Mouse (Mus musculus): ENCODE measurements around the gene Spsb1. TPM values are rescaled to one million over a fixed set of nuclear protein-coding genes. Genes with fewer than 3 reads are reported as not detected.

Gene Spsb1
- total and polyA plus RNA-seq, 2 experiments from 2014 or later, result 6.2 to 7.3 TPM

DNA sequence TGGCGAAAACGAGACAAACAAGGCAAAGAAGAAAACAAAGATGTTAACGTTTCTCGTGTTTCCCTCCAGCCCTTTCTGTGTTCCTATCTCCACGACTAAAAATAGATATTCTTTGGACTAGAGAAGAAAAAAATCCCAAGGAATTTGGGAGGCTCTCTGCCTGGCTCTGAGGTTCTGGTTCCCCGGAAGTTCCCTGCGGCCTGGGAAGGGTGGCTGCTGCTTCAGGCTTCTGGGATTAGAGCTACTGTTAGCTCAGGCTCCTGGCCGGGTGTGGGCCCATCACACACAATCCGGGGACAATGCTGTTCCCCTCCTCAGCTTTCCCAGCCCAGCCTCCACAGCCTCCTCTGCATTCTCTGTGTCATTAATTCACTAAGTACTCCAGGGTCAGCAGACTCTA, 86.8 kb downstream of the Spsb1 start:
- no peaks in the 10 kb centered on the region for H3K36me3 ChIP-seq (ENCODE audit: insufficient read depth)
- TF ChIP-seq CTCF (IDR thresholded peaks at IDR 0.05; ENCODE audit: low read depth), result no peak

DNA sequence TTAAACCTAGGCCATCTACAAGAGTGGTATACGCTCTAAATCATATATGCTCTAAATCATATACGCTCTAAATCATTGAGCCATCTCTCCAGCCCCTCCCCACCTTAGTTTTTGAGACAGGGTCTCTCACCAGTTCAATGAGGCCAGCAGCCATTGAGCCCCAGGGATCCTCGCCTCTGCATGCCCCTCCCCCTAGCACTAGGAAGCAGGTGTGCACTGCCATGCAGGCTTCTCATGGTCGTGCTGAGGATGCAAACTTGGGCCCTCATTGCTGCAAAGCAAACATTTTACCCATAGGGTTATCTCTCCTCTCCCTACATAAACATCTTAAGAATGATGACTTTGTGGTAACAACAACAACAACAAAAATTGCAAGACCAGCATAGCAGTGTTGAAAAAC, 87.5 kb downstream of the Spsb1 start:
- ATAC-seq, result no peak
- TF ChIP-seq CTCF (IDR thresholded peaks at IDR 0.05; ENCODE audit: low read depth), result no peak

More for the DNA sequence above, 86.8 kb downstream of the Spsb1 start:
- no peak overlapping the region for H3K4me2 ChIP-seq (ENCODE audit: low read depth)
- H3K4me1 ChIP-seq (ENCODE audit: insufficient read depth), result no peaks in the 10 kb centered on the region
- H3K27me3 ChIP-seq (ENCODE audit: insufficient read depth, low read length), result no peaks in the 10 kb centered on the region
- no peak overlapping the region for H3K4me3 ChIP-seq (ENCODE audit: low read depth, low read length)
- 56% methylated on average over 9 of the region's 9 CpGs for WGBS
- H3K27ac ChIP-seq (ENCODE audit: low read depth, low read length), result no peak overlapping the region
- no peak for ATAC-seq
- H3K9me3 ChIP-seq (ENCODE audit: low read length), result no peaks in the 10 kb centered on the region
- no peak for DNase-seq
- H3K9ac ChIP-seq, result no peak overlapping the region

DNA sequence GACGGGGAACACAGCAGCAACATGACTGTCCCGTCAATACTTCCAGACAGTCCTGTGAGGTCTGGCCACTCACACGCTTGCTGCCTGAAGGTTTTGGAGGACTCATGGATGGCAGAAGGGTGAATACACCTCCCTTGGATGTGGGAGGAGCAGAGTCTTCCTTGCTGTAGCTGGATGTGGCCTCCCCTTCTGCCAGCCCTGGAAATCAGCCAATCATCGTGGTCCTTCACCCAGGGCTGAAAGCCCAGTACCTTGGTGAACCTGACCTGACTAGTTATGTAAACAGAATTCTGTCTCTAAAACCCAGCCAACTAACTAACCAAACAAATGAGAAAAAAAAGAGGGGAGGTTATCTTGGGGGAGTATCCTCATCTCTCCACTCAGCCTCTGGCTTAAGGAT, 90.4 kb downstream of the Spsb1 start:
- DNase-seq (no peak), ATAC-seq (no peak)

More for the DNA sequence above, 87.5 kb downstream of the Spsb1 start:
- Histone ChIP-seq H3K27ac (ENCODE audit: low read depth, low read length) (no peak overlapping the region), H3K9me3 (ENCODE audit: low read length) (no peaks in the 10 kb centered on the region), H3K4me1 (ENCODE audit: insufficient read depth) (no peaks in the 10 kb centered on the region), H3K4me2 (ENCODE audit: low read depth) (no peak overlapping the region), H3K27me3 (ENCODE audit: insufficient read depth, low read length) (no peaks in the 10 kb centered on the region), H3K36me3 (ENCODE audit: insufficient read depth) (no peaks in the 10 kb centered on the region), H3K9ac (no peak overlapping the region), H3K4me3 (ENCODE audit: low read depth, low read length) (no peak overlapping the region)
- 74% methylated on average over 4 of the region's 4 CpGs for WGBS
- DNase-seq, result no peak

DNA sequence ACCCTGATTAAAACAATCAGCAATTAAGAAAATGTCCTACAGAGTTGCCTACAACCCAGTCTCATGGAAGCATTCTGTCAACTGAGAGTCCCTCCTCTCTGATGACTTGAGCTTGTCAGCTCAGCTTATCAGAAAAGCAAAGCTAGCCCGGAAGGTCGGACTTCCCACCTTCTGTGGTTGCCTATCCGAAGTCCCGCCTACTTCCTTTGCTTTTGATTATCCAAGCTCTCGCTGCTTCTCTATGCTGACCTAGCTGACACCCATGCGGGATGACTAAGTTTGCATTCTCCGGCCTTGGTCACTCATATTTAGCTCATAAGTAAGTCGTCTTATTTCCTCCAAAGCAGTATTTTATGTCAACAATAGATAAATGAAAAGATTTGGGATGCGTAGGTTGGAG, 91.3 kb downstream of the Spsb1 start:
- Histone ChIP-seq H3K4me2 (ENCODE audit: low read depth) (no peak overlapping the region), H3K36me3 (ENCODE audit: insufficient read depth) (no peaks in the 10 kb centered on the region), H3K9me3 (ENCODE audit: low read length) (no peaks in the 10 kb centered on the region), H3K27ac (ENCODE audit: low read depth, low read length) (no peak overlapping the region), H3K27me3 (ENCODE audit: insufficient read depth, low read length) (no peaks in the 10 kb centered on the region), H3K4me3 (ENCODE audit: low read depth, low read length) (no peak overlapping the region), H3K9ac (no peak overlapping the region), H3K4me1 (ENCODE audit: insufficient read depth) (no peaks in the 10 kb centered on the region)
- WGBS, result 90% methylated on average over 9 of the region's 9 CpGs
- DNase-seq (no peak), ATAC-seq (no peak)
- no peak for TF ChIP-seq CTCF (IDR thresholded peaks at IDR 0.05; ENCODE audit: low read depth)

More for the DNA sequence above, 90.4 kb downstream of the Spsb1 start:
- H3K4me1 ChIP-seq (ENCODE audit: insufficient read depth), result no peaks in the 10 kb centered on the region
- WGBS, result 77% methylated on average over 4 of the region's 4 CpGs
- no peak overlapping the region for H3K4me2 ChIP-seq (ENCODE audit: low read depth)
- no peak overlapping the region for H3K9ac ChIP-seq
- H3K27me3 ChIP-seq (ENCODE audit: insufficient read depth, low read length), result no peaks in the 10 kb centered on the region
- no peaks in the 10 kb centered on the region for H3K9me3 ChIP-seq (ENCODE audit: low read length)
- no peaks in the 10 kb centered on the region for H3K36me3 ChIP-seq (ENCODE audit: insufficient read depth)
- TF ChIP-seq CTCF (IDR thresholded peaks at IDR 0.05; ENCODE audit: low read depth), result no peak
- H3K27ac ChIP-seq (ENCODE audit: low read depth, low read length), result no peak overlapping the region
- H3K4me3 ChIP-seq (ENCODE audit: low read depth, low read length), result no peak overlapping the region

DNA sequence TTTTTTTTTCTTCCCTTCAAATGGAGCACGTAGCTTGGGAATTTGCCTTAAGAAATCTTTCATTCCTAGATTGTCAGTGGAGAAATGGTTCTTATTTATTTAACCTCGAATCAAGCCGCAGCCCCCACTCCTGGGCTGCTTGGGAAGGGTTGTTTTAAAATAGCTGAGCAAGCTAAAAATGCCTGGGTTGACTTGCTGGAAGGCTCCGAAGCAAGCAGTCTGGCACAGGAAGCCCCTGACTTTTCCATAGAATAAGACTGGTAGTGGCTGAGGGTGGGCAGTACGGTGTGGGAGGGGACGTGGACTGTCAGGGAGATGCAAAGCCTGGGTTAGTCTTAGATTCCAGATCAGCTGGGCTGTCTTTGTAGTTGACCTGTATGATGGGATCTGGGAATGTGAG, 94.5 kb downstream of the Spsb1 start:
- H3K4me3 ChIP-seq (ENCODE audit: low read depth, low read length), result no peak overlapping the region
- H3K4me2 ChIP-seq (ENCODE audit: low read depth), result no peak overlapping the region
- 77% methylated on average over 6 of the region's 6 CpGs for WGBS
- no peaks in the 10 kb centered on the region for H3K27me3 ChIP-seq (ENCODE audit: insufficient read depth, low read length)
- ATAC-seq, result no peak
- H3K9me3 ChIP-seq (ENCODE audit: low read length), result no peaks in the 10 kb centered on the region
- DNase-seq, result no peak
- no peak overlapping the region for H3K27ac ChIP-seq (ENCODE audit: low read depth, low read length)
- no peaks in the 10 kb centered on the region for H3K36me3 ChIP-seq (ENCODE audit: insufficient read depth)
- TF ChIP-seq CTCF (IDR thresholded peaks at IDR 0.05; ENCODE audit: low read depth), result no peak
- H3K4me1 ChIP-seq (ENCODE audit: insufficient read depth), result no peaks in the 10 kb centered on the region
- H3K9ac ChIP-seq, result no peak overlapping the region

DNA sequence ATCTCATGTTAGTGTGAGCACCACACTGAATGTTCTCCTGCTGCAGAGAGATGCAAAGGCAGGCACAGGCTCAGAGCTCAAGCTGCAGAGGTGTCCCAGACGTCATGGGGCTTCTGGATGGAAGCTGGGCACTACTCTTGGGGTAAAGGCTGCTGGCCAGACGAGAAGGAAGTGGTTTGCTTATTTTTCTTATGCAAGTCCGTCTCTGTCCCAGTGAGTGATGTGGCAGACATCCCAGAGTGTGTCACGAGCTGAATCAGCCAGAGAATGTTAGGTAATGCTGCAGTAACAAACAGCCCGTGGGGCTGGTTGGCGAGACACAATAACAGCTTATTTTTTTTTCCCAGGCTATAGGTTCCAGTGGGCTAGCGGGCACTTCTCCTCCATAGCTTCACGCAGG, 96.3 kb downstream of the Spsb1 start:
- H3K27ac ChIP-seq (ENCODE audit: low read depth, low read length), result no peak overlapping the region
- H3K4me1 ChIP-seq (ENCODE audit: insufficient read depth), result 0 out of 2 replicates have a peak, but pooled peaks cover 5% of the 10 kb centered on the region
- no peaks in the 10 kb centered on the region for H3K9me3 ChIP-seq (ENCODE audit: low read length)
- H3K27me3 ChIP-seq (ENCODE audit: insufficient read depth, low read length), result no peaks in the 10 kb centered on the region
- no peak overlapping the region for H3K4me2 ChIP-seq (ENCODE audit: low read depth)
- no peaks in the 10 kb centered on the region for H3K36me3 ChIP-seq (ENCODE audit: insufficient read depth)
- 59% methylated on average over 8 of the region's 8 CpGs for WGBS
- TF ChIP-seq CTCF (IDR thresholded peaks at IDR 0.05; ENCODE audit: low read depth), result no peak
- H3K9ac ChIP-seq, result no peak overlapping the region
- no peak overlapping the region for H3K4me3 ChIP-seq (ENCODE audit: low read depth, low read length)
- DNase-seq, result no peak
- ATAC-seq, result no peak

DNA sequence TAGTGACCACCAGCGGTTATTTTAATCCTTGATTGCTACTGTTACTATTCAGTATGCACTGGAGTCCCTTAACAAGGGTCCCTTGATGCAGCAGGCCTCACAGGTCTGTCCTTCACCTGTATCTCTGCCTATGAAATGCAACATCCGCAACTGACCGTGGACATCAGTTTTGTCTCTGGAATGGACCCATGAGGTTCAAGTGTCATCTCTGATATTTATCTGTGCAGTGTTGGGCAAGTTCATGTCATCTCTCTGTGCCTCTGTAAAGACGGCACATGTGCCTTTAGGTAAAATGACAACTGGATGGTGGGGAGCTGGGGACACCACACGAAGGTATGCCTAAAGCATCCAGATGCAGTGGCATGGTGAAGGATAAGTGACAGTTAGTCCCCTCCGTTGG, 96.7 kb downstream of the Spsb1 start:
- no peak for TF ChIP-seq CTCF (IDR thresholded peaks at IDR 0.05; ENCODE audit: low read depth)
- ATAC-seq (no peak), DNase-seq (no peak)
- H3K9me3 ChIP-seq (ENCODE audit: low read length), result no peaks in the 10 kb centered on the region
- H3K9ac ChIP-seq, result no peak overlapping the region
- 0 out of 2 replicates have a peak, but pooled peaks cover 5% of the 10 kb centered on the region for H3K4me1 ChIP-seq (ENCODE audit: insufficient read depth)
- H3K4me3 ChIP-seq (ENCODE audit: low read depth, low read length), result no peak overlapping the region
- 84% methylated on average over 6 of the region's 6 CpGs for WGBS
- H3K36me3 ChIP-seq (ENCODE audit: insufficient read depth), result no peaks in the 10 kb centered on the region
- H3K27ac ChIP-seq (ENCODE audit: low read depth, low read length), result no peak overlapping the region
- no peak overlapping the region for H3K4me2 ChIP-seq (ENCODE audit: low read depth)
- H3K27me3 ChIP-seq (ENCODE audit: insufficient read depth, low read length), result no peaks in the 10 kb centered on the region

DNA sequence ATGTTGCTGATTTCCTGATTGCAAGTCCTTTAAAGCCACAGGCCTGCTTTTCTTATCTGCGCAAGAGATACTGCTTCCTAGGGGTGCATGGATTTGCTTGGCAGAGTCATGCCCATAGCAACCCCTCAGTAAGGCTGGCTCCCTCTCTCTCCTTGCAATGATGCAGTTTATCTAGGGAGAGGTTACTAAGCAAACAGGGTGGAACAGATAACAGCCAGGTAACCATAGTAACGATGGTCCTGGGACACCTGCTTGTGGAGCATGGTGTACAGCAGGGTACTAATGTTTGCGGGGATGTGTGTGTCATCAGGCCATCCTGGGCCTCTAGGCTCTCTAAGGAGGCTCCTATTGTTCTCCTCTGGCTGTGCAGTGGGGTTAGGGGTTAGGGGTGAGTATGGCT, 97.2 kb downstream of the Spsb1 start:
- 0 out of 2 replicates have a peak, but pooled peaks cover 5% of the 10 kb centered on the region for H3K4me1 ChIP-seq (ENCODE audit: insufficient read depth)
- no peak overlapping the region for H3K9ac ChIP-seq
- no peaks in the 10 kb centered on the region for H3K27me3 ChIP-seq (ENCODE audit: insufficient read depth, low read length)
- no peak overlapping the region for H3K4me2 ChIP-seq (ENCODE audit: low read depth)
- WGBS, result 65% methylated on average over 3 of the region's 3 CpGs
- H3K36me3 ChIP-seq (ENCODE audit: insufficient read depth), result no peaks in the 10 kb centered on the region
- peak; percentile 34 for ATAC-seq
- H3K4me3 ChIP-seq (ENCODE audit: low read depth, low read length), result no peak overlapping the region
- no peaks in the 10 kb centered on the region for H3K9me3 ChIP-seq (ENCODE audit: low read length)
- H3K27ac ChIP-seq (ENCODE audit: low read depth, low read length), result no peak overlapping the region
- TF ChIP-seq CTCF (IDR thresholded peaks at IDR 0.05; ENCODE audit: low read depth), result no peak
- no peak for DNase-seq
